Mouse (Mus musculus) liver, embryonic 14.5 days (tissue): ENCODE data around the gene Gm11627.
"Not testable (repeated sequence)": the region's sequence is repeated elsewhere in the genome, so short reads cannot be mapped to it uniquely, and the experiment has no call there.

ENCODE experiments used
- CTCF ChIP-seq: IDR thresholded peaks from 2 replicates; pipeline ENCODE4 v1.5.1; 2016; ENCODE audit warnings: antibody characterized with exemption, low read depth, control low read depth
- EP300 ChIP-seq: IDR thresholded peaks from 2 replicates; pipeline ENCODE4 v1.6.1; 2016; ENCODE audit warnings: antibody characterized with exemption, low read depth

DNA sequence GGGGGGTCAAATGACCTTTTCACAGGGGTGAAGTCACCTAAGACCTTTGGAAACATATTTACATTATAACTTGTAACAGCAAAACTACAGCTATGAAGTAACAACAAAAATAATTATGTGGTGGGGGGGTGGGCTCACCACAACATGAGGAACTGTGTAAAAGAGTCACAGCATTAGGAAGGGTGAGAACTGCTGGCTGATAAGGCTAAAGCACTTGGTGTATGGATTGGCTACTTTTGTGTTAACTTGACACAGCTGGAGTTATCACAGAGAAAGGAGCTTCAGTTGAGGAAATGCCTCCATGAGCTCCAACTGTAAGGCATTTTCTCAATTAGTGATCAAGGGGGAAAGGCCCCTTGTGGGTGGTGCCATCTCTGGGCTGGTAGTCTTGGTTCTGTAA, 39.0 kb downstream of the Gm11627 start:
- TF ChIP-seq CTCF, EP300: not testable (repeated sequence)
